Mouse (Mus musculus): ENCODE data around the gene Kcnj2.

- no peak for TF ChIP-seq CHD2 (IDR thresholded peaks at IDR 0.05; ENCODE audit: low read depth, low read length)
- no peak for TF ChIP-seq ZC3H11A (IDR thresholded peaks at IDR 0.05; ENCODE audit: borderline replicate concordance, low read depth, low read length)
These were observed 25.2 kb downstream of the Kcnj2 start for GRCm38 (mm10) chr11:111091117-111091516.

Data from ES-E14 (cell line).